Mouse (Mus musculus) midbrain, embryonic 15.5 days (tissue): Measurements from ENCODE around the gene Olfr229. TPM values are rescaled to one million over a fixed set of nuclear protein-coding genes. Genes with fewer than 3 reads are reported as not detected.
"Not testable (repeated sequence)": the region's sequence is repeated elsewhere in the genome, so short reads cannot be mapped to it uniquely, and the experiment has no call there.

Experiments
- ATAC-seq: fragments of 200-750 bp; cut with Nextera tagmentation; replicated peaks from 2 replicates; pipeline ENCODE4 v1.8.0; 2017; ENCODE audit warnings: moderate TSS enrichment
- H3K27ac ChIP-seq: fragments of 300-500 bp; sonication (generic); 2 replicates; pipeline ENCODE4 v1.5.1; 2015; ENCODE audit warnings: mild to moderate bottlenecking, inconsistent platforms
- H3K27me3 ChIP-seq: fragments of 300-500 bp; sonication (generic); replicated peaks from 2 replicates; pipeline ENCODE4 v1.6.1; 2015; ENCODE audit warnings: inconsistent platforms
- H3K36me3 ChIP-seq: fragments of 300-500 bp; sonication (generic); replicated peaks from 2 replicates; pipeline ENCODE4 v1.6.1; 2015; ENCODE audit warnings: inconsistent platforms
- H3K4me1 ChIP-seq: fragments of 300-500 bp; sonication (generic); 2 replicates; pipeline ENCODE4 v1.6.1; 2015; ENCODE audit warnings: inconsistent platforms
- H3K4me2 ChIP-seq: fragments of 300-500 bp; sonication (generic); 2 replicates; pipeline ENCODE4 v1.6.1; 2015; ENCODE audit warnings: inconsistent platforms, mild to moderate bottlenecking, moderate library complexity
- H3K4me3 ChIP-seq: fragments of 300-500 bp; sonication (generic); 2 replicates; pipeline ENCODE4 v1.5.1; 2015; ENCODE audit warnings: mild to moderate bottlenecking, inconsistent platforms
- H3K9ac ChIP-seq: fragments of 300-500 bp; sonication (generic); 2 replicates; pipeline ENCODE4 v1.6.1; 2015; ENCODE audit warnings: mild to moderate bottlenecking, inconsistent platforms
- H3K9me3 ChIP-seq: fragments of 300-500 bp; sonication (generic); 2 replicates; pipeline ENCODE4 v1.6.1; 2016; ENCODE audit warnings: inconsistent platforms
- WGBS: fragments of 180-500 bp; shearing (Covaris S2); methylation state at CpG from one replicate; pipeline ENCODE4 v1.1.7; 2015; ENCODE audit warnings: mixed read lengths; 5-methylcytosine and 5-hydroxymethylcytosine counted together
- polyA plus RNA-seq: library from polyadenylated mRNA; unstranded; fragments of >200 nt; fragmentation: Nextera tagmentation; extraction: Ambion mirVana; gene quantifications from 2 replicates; pipeline ENCODE4 v1.2.1, GENCODE M21; 2015

Gene Olfr229
- not detected in 2 replicates for polyA plus RNA-seq

DNA sequence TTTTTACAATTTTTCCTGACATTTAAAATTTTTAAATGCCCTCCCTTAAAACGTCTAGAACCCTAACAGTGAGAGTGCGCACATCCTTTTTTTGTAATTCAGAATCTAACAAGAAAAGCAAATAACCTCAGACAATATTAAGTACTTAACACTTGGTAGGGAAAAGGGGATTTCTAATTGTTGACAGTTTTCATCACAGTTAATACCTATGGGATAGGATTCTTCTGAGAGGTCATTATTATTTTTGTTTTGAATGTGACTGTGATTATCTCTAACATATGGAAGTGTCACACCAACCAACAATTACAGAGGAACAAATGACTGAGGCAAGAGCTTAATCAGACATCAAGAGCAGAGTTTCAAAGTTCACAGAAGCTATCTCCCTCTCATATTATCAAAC is at the start of gene Olfr229:
Gene Olfr229, plus strand, starts transcription at position 301 of the 400 bp plus-strand sequence.
- H3K9me3 ChIP-seq: no peaks in the 10 kb centered on the region
- H3K27me3 ChIP-seq: no peaks in the 10 kb centered on the region
- no peaks in the 10 kb centered on the region for H3K4me1 ChIP-seq
- no peak within 1 kb of the TSS for H3K4me2 ChIP-seq
- no peak within 1 kb of the TSS for H3K27ac ChIP-seq
- no peak for ATAC-seq
- no peak within 1 kb of the TSS for H3K4me3 ChIP-seq
- no peaks in the 10 kb centered on the region for H3K36me3 ChIP-seq
- H3K9ac ChIP-seq: no peak within 1 kb of the TSS
- 76% methylated on average over 2 of the region's 2 CpGs for whole genome bisulfite sequencing

DNA sequence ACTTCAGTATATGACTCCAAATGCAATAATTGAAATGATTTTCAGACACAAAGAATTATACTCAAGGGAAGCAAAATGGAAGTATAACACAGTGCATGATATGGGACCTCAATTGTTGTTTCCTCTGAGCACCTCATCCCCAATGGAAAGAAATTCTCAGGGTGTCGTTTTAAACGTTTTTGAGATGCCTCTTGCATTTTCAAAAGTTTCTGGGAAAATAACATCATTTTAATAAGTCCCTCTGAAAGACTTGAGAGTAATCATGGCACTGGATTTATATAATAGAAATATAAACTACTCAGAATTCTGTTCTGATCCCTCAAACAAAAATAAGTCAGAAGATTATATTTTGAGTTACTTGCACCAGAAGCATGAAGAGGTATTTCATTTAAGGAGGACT is 41.0 kb upstream of the Olfr229 start, which contains the start of gene Olfr972:
Gene Olfr972, plus strand, starts transcription at position 301 of the 400 bp plus-strand sequence.
- H3K9me3 ChIP-seq: no peaks in the 10 kb centered on the region
- H3K4me3 ChIP-seq: no peak within 1 kb of the TSS
- H3K27ac ChIP-seq: no peak within 1 kb of the TSS
- no peaks in the 10 kb centered on the region for H3K36me3 ChIP-seq
- H3K4me1 ChIP-seq: no peaks in the 10 kb centered on the region
- no peaks in the 10 kb centered on the region for H3K27me3 ChIP-seq
- WGBS: 73% methylated on average over 2 of the region's 2 CpGs
- ATAC-seq: no peak
- H3K9ac ChIP-seq: no peak within 1 kb of the TSS
- H3K4me2 ChIP-seq: no peak within 1 kb of the TSS

DNA sequence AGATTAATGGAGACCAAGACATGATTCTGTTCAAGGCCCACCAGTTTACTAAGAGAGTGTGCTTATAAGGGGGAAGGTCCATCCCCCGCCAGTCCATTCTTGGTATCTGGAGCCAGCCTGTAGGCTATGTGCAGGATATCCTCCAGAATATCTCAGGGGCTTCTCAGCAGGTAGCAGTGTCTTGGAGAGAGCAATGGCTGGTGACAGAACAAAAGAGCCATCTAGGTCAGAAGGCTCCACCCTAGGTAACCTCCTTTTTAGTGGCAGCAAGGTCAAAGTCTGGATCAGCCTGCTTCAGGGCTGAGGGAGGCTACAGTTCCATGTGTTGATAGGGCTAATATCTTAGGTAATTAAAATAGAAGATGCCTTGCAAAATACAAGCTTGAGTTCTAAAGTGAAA is 35.1 kb upstream of the Olfr229 start:
- H3K4me1 ChIP-seq, H3K27ac ChIP-seq, H3K9ac ChIP-seq, ATAC-seq, H3K9me3 ChIP-seq, H3K4me2 ChIP-seq, H3K27me3 ChIP-seq, H3K4me3 ChIP-seq, H3K36me3 ChIP-seq: not testable (repeated sequence)
- 93% methylated on average over 1 of the region's 1 CpGs for WGBS

DNA sequence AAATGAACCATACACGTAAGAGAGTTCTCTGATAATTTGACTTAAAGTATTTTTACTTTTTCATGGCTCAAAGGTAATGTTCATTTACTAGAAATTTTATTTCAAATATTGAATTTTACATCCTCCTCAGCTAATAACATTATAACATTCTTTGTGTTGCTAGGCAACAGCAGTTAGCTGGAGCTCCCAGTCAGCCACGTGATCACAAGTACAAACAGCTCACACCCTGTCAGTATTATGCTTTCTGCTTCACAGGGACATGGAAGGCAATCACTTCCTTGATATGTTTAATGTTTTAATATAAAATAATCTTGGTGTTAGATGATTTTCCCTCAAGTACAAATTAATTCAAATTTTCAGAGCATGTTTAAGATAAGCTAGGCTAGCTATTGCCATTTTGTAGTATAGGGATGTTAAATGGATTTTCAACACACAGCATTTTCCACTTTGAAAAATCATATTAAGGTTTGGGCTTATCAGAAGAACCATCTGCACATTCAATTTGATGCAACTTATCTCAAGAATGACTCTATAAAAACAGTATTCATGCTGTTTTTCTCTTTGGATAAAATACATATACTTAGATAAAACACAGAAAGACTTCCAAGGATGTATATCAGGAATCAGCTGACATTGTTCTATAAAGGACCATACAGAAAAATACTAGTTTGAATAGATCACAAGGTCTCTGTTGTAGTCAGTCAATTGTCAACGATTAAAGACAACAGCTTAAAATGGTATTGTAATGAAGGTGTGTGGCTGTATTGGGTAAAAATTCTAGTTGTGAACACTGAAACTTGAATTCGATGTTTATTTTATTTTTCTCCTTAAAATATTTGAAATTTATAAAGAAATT is 29.4 kb upstream of the Olfr229 start:
- H3K27ac ChIP-seq, H3K36me3 ChIP-seq, H3K9me3 ChIP-seq, H3K4me1 ChIP-seq, H3K4me2 ChIP-seq, H3K4me3 ChIP-seq, H3K27me3 ChIP-seq, H3K9ac ChIP-seq: not testable (repeated sequence)
- no CpG with 5 or more reads among the region's 4 CpGs for WGBS
- ATAC-seq: peak; percentile 99

DNA sequence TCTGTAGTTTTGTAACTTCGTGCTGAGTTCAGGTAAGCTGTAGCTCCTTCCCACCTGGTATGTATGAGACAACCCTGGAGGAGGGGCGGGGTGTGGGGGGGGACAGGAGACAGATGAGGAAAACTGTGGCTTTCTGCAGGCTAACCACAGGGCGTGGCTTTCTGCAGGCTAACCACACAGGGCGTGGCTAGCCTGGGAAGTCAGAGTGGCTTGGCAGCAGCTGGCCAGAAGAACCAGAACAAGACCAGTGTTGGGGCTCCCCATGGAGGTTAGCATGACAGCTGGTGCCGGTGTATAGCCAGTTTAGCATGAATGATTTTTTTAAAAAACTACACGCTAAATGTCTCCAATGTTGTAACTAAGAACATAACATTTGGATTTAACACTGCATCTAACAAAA is 2.0 kb upstream of the Olfr229 start:
- no peak for ATAC-seq
- Histone ChIP-seq H3K27me3 (no peaks in the 10 kb centered on the region), H3K36me3 (no peaks in the 10 kb centered on the region), H3K4me3 (no peak overlapping the region), H3K9ac (no peak overlapping the region), H3K4me1 (no peaks in the 10 kb centered on the region), H3K9me3 (no peaks in the 10 kb centered on the region), H3K4me2 (no peak overlapping the region), H3K27ac (no peak overlapping the region)
- 82% methylated on average over 6 of the region's 6 CpGs for WGBS

DNA sequence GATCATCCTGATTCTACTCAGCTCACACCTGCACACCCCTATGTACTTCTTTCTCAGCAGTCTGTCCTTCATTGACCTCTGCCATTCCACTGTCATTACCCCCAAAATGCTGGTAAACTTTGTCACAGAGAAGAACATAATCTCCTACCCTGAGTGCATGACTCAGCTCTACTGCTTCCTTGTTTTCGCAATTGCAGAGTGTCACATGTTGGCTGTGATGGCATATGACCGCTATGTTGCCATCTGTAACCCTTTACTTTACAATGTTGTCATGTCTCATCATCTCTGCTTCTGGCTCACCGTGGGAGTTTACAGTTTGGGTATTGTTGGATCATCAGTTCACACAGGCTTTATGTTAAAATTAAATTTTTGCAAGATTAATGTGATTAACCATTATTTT is 2.8 kb downstream of the Olfr229 start:
- Histone ChIP-seq H3K4me3 (no peak overlapping the region), H3K4me2 (no peak overlapping the region), H3K27me3 (no peaks in the 10 kb centered on the region), H3K36me3 (no peaks in the 10 kb centered on the region), H3K4me1 (no peaks in the 10 kb centered on the region), H3K9ac (no peak overlapping the region), H3K9me3 (no peaks in the 10 kb centered on the region), H3K27ac (no peak overlapping the region)
- WGBS: 89% methylated on average over 3 of the region's 3 CpGs
- no peak for ATAC-seq

DNA sequence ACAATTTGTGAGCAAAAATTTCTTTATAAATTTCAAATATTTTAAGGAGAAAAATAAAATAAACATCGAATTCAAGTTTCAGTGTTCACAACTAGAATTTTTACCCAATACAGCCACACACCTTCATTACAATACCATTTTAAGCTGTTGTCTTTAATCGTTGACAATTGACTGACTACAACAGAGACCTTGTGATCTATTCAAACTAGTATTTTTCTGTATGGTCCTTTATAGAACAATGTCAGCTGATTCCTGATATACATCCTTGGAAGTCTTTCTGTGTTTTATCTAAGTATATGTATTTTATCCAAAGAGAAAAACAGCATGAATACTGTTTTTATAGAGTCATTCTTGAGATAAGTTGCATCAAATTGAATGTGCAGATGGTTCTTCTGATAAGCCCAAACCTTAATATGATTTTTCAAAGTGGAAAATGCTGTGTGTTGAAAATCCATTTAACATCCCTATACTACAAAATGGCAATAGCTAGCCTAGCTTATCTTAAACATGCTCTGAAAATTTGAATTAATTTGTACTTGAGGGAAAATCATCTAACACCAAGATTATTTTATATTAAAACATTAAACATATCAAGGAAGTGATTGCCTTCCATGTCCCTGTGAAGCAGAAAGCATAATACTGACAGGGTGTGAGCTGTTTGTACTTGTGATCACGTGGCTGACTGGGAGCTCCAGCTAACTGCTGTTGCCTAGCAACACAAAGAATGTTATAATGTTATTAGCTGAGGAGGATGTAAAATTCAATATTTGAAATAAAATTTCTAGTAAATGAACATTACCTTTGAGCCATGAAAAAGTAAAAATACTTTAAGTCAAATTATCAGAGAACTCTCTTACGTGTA is 21.1 kb downstream of the Olfr229 start:
- not testable (repeated sequence) for H3K27ac ChIP-seq, H3K9me3 ChIP-seq, H3K36me3 ChIP-seq, H3K4me3 ChIP-seq, H3K4me2 ChIP-seq, H3K9ac ChIP-seq, H3K27me3 ChIP-seq, H3K4me1 ChIP-seq
- ATAC-seq: peak; percentile 99
- WGBS: no CpG with 5 or more reads among the region's 4 CpGs

DNA sequence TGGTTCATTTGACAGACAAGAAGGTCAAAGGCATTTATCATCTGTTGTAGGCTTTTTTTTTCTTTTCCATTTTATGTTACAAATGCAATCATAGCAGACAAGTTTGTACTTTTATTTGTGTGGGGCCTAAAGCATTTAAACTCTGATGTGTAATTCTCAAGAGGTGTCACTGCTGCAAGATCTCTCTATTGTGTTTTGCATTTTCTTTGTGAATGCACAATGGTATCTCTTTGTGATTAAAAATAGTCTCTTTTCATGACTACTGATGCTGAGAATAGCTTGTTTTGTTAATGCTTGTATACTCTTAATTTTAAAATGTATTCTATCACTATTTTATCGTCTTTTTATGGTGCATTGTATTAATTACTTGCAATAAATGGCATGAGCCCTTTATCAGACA is 21.7 kb downstream of the Olfr229 start:
- H3K27ac ChIP-seq, H3K9me3 ChIP-seq, H3K4me1 ChIP-seq, H3K27me3 ChIP-seq, H3K9ac ChIP-seq, H3K4me3 ChIP-seq, H3K36me3 ChIP-seq, H3K4me2 ChIP-seq: not testable (repeated sequence)
- ATAC-seq: peak; percentile 60
- 49% methylated on average over 1 of the region's 1 CpGs for WGBS

DNA sequence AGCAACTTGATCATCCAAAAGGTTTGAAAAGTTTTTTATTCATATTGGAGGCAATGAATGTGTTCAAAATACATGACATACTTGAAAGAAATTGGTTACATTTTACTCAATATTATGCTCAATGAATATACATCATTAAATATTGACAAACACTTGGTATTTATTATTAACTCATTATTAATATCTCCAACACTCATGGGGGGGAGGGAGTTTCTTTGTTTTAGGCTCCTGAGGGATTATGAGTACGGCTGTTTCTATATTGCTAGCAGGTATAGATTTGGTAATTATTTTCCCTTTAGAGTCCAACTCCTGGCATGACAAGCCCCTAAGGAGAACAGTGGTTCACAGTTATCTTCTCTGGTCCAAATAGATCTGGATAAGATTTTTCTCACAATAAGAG is 30.1 kb downstream of the Olfr229 start, which contains the start of gene Olfr974:
Gene Olfr974, plus strand, starts transcription at position 301 of the 400 bp plus-strand sequence.
- Histone ChIP-seq H3K36me3 (no peaks in the 10 kb centered on the region), H3K4me3 (no peak within 1 kb of the TSS), H3K4me1 (no peaks in the 10 kb centered on the region), H3K4me2 (no peak within 1 kb of the TSS), H3K9me3 (no peaks in the 10 kb centered on the region), H3K27ac (no peak within 1 kb of the TSS), H3K9ac (no peak within 1 kb of the TSS), H3K27me3 (no peaks in the 10 kb centered on the region)
- ATAC-seq: no peak
- WGBS: 84% methylated on average over 1 of the region's 1 CpGs

DNA sequence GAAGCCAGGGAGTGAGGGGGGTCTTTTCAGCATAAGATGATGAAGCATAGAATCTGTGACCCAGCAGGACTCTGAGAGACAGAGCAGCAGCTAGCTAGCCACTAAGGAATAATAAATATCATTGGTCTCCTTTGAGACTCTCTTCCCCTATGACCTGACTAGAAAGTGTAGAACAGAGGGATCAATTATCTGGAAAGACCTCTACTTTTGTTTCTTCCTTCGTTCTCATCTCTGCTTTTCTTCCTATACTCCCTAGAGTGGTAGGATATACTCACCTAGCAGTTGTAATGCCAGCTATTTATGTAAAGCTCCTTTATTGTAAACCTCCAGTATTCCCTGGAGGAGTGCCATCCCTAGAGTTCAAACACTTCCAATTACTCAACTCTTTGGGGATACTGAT is 44.8 kb downstream of the Olfr229 start, which contains the start of gene Olfr975:
Gene Olfr975, minus strand, starts transcription at position 101 of the 400 bp plus-strand sequence.
- no peak for ATAC-seq
- no peaks in the 10 kb centered on the region for H3K36me3 ChIP-seq
- H3K27ac ChIP-seq: no peak within 1 kb of the TSS
- H3K4me2 ChIP-seq: no peak within 1 kb of the TSS
- H3K9me3 ChIP-seq: no peaks in the 10 kb centered on the region
- H3K27me3 ChIP-seq: no peaks in the 10 kb centered on the region
- no peak within 1 kb of the TSS for H3K9ac ChIP-seq
- no peaks in the 10 kb centered on the region for H3K4me1 ChIP-seq
- 62% methylated on average over 1 of the region's 1 CpGs for WGBS
- H3K4me3 ChIP-seq: no peak within 1 kb of the TSS

DNA sequence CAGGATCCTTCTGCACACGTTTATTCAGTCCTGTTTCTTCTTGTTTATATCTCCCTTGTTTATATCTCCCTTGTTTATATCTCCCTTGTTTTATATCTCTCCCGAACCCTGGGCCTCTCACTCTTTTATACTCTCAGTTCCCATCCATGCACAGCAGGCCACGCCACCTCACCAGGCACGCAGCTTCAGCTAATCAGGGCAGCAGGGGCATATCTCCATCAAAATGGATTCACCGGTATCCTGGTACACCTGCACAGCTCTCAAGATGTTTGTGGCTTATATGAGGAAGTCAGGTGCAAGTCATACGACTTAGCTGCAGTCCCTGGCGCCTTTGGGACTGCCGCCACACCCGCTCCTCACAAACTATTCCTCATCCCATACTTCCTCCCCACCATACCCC is 53.9 kb downstream of the Olfr229 start, which contains the start of gene Olfr976:
Gene Olfr976, minus strand, starts transcription at position 101 of the 400 bp plus-strand sequence.
- H3K4me2 ChIP-seq, ATAC-seq, H3K4me3 ChIP-seq, H3K9me3 ChIP-seq, H3K27me3 ChIP-seq, H3K4me1 ChIP-seq, H3K27ac ChIP-seq, H3K36me3 ChIP-seq, H3K9ac ChIP-seq: not testable (repeated sequence)
- WGBS: 89% methylated on average over 7 of the region's 9 CpGs
